Mouse (Mus musculus): ENCODE measurements around the gene Gm8439.
A peak's percentile ranks its signal among the peaks of the same experiment; 100 is the strongest.

Gm8439 gene

GRCm38 (mm10) chr4:120612304-120613080 lies 23.9 kb downstream of the Gm8439 start:
- no peak for DNase-seq (ENCODE audit: low read depth)

- peak; percentile 27 for DNase-seq (ENCODE audit: low read depth)
Measured at GRCm38 (mm10) chr4:120613691-120614329, 25.3 kb downstream of the Gm8439 start.

DNA sequence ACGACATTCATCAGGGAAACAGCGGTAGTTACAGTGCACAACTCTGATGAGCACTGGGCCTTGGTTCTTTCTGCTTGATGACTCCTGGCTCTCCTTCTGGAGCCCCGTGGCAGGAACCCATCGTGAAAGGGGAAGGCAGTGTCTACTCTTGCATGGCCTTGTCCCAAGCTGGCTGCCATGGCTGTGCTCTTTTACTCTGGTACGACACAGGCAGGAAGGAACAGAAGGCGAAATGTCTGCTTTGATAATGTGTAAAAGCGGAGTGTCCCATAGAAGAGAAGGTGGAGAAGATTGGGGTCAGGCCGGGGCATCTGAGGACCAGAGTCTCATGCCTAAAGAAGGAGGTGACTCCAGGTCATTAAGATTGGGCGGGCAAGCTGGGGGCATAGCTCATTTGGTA lies 26.1 kb downstream of the Gm8439 start:
- DNase-seq (ENCODE audit: low read depth) = no peak

GRCm38 (mm10) chr4:120615528-120616081 lies 27.1 kb downstream of the Gm8439 start:
- DNase-seq (ENCODE audit: low read depth) = peak; percentile 57

GRCm38 (mm10) chr4:120616199-120617025 lies 27.9 kb downstream of the Gm8439 start:
- no peak for DNase-seq (ENCODE audit: low read depth)

GRCm38 (mm10) chr4:120627728-120628127 lies 39.2 kb downstream of the Gm8439 start:
- no peak for DNase-seq (ENCODE audit: low read depth)

- DNase-seq (ENCODE audit: low read depth) = no peak
Measured at GRCm38 (mm10) chr4:120630218-120630931, 41.8 kb downstream of the Gm8439 start.

DNA sequence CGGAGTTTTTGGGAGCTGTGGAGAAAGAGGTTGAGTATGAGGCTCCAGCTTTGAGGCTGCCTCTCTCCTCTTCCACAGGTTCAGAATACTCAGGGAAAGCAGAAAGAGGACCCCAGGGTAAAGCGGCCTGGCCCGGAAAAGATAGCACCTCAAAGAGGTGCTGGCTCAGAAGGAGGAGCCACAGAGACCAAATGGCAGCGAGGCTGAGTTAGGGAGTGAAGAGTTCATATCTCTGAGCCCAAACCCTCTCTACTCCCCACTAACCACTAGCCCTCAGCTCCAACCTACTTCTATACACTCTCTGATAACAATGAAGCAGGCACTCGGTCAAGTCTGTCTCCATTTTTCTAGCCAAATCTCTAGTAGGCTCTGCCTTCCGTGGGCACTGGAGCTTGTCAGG lies 43.3 kb downstream of the Gm8439 start:
- DNase-seq (ENCODE audit: low read depth) = no peak

GRCm38 (mm10) chr4:120635351-120635750 lies 46.8 kb downstream of the Gm8439 start:
- DNase-seq (ENCODE audit: low read depth) = no peak

GRCm38 (mm10) chr4:120641946-120642345 lies 53.4 kb downstream of the Gm8439 start:
- no peak for DNase-seq (ENCODE audit: low read depth)

- DNase-seq (ENCODE audit: low read depth) = no peak
Measured at GRCm38 (mm10) chr4:120643899-120644298, 55.4 kb downstream of the Gm8439 start.

DNA sequence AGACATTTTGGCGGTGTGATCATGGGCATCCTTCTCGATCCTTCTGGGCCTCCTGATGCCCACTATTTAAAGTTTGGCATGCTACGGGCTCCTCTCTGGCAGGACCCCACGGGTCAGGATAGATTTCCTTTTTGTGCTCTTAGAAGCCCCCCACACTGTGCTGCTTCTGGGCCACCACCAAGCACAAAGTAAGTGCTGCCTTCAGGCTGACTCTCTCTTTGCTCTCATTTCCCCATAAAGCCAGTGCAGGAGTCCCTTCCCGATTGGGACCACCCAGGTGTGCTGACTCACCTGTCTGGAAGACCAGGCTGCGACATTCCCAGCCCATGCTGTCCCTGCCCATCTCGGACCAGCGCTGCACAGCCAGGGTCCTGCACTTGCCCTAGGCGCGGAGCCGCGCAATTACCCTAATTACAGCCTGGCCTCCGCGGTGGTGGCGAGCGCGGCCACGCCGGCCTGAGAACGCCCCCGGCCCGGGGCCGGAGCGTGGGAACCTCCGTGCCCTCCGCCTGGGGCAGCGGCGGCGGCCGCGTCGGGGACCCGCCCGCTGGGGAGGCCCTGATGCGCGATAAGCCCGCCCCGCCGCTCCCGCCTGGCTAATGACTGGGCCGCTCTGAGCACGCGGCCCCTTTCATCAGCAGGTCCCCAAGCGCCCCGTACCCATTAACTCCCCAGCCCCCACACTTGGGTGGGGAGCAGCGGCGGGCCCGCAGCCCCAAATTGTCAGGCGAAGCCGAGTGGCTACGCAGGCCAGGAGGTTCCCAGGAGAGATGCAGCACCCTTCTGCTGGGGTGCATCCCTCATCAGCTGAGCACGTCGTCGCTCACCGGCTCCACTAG lies 61.0 kb downstream of the Gm8439 start:
- no peak for DNase-seq (ENCODE audit: low read depth)

DNA sequence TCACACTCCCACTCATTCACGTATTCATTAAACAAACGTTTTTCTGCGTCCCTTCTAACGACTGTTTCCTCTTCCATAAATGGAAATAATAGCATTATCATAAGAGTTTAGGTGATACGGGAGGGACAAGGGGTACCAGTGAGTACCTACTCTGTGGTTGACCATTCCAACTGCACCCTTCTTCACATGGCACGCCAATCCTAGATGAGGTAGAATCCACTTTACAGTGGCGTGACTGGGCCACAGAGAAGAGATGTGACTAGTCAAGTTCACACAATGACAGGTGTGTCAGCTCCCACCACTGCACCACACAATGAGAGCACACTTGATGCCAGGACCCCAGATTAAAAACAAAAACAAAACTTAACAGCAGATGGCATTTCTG lies 61.7 kb downstream of the Gm8439 start:
- no peak for DNase-seq (ENCODE audit: low read depth)

GRCm38 (mm10) chr4:120655898-120656297 lies 67.4 kb downstream of the Gm8439 start:
- DNase-seq (ENCODE audit: low read depth) = no peak
